ENCODE assay signal across 8 mouse cellular contexts in the genomic region with DNA sequence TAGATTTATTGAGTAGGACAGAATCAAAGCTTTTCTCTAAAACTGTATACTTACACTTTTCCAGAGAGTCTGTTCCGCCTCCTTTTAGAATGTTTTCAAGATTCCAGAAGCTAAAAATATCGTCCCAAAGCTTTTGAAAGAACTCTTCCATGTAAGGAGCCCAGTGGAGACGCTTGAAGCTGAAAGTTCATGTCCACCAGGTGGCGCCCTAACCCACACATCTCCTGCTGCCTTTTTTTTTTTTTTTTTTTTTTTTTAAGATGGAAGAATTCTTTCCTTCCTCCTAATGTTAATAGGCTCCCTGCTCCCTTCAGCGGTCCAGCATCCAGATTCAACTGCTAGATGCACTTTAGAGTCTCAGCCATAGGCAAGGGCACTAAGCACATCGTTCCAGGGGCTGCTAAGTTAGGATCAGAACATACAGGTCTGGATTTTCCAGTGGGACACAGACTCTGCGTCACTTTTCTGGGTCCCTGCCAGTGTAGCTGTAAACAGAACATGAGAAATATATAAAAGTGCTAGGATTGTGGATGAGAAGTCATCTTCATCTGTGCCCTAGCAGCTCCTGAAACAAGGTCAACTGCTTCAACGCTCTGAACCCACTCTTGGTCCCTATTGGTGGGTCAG. TPM values are rescaled to one million over a fixed set of nuclear protein-coding genes. Genes with fewer than 3 reads are reported as not detected.
DNase-seq lines count a peak whose midpoint lies in the region; ATAC-seq and TF ChIP-seq lines count a peak whose summit lies in the region.

No protein-coding gene starts in this region.

- H3K4me3 ChIP-seq in forebrain, postnatal 0 days (ENCODE audit: low read depth, low read length): no peak overlapping the region
- no peak overlapping the region for H3K4me3 ChIP-seq in forebrain, embryonic 16.5 days (replicated peaks; ENCODE audit: low read length)
- no peak overlapping the region for H3K4me3 ChIP-seq in heart, embryonic 16.5 days (ENCODE audit: low read length)

- H3K4me1 ChIP-seq in forebrain, postnatal 0 days (ENCODE audit: insufficient read depth): no peaks in the 10 kb centered on the region
- peaks cover 10% of the 10 kb centered on the region; the same call in 1 of the 2 replicates for H3K4me1 ChIP-seq in forebrain, embryonic 16.5 days (replicated peaks; ENCODE audit: control insufficient read depth, insufficient read depth, low read length)
- H3K4me1 ChIP-seq in heart, embryonic 16.5 days (ENCODE audit: control insufficient read depth, insufficient read depth, low read length): peaks cover 22% of the 10 kb centered on the region

- no peaks in the 10 kb centered on the region for H3K27me3 ChIP-seq in forebrain, postnatal 0 days (ENCODE audit: insufficient read depth, low read length)
- peaks cover 10% of the 10 kb centered on the region for H3K27me3 ChIP-seq in forebrain, embryonic 16.5 days (replicated peaks; ENCODE audit: control insufficient read depth, insufficient read depth, low read length)
- no peaks in the 10 kb centered on the region for H3K27me3 ChIP-seq in heart, embryonic 16.5 days (ENCODE audit: control insufficient read depth, insufficient read depth, low read length)

- peak; percentile 92 for DNase-seq in forebrain, postnatal 0 days
- peak; percentile 82 for DNase-seq in adrenal gland, adult 2 months
- peak; percentile 84 for DNase-seq in embryo, embryonic 11.5 days (ENCODE audit: low read depth, low spot score)
- peak; percentile 60 to 78 for DNase-seq in left cerebral cortex, adult 8-10 months (ENCODE audit: low spot score in 2 of 2)
- DNase-seq in natural killer cell, adult 2 months (ENCODE audit: low spot score in 2 of 2): peak; percentile 70 to 80
- DNase-seq in telencephalon, adult 2 months (ENCODE audit: low read depth, low spot score): peak; percentile 90

- no peak overlapping the region for H3K27ac ChIP-seq in forebrain, postnatal 0 days (ENCODE audit: low read depth, low read length)
- no peak overlapping the region for H3K27ac ChIP-seq in forebrain, embryonic 16.5 days (ENCODE audit: low read length)
- H3K27ac ChIP-seq in heart, embryonic 16.5 days (ENCODE audit: low read length): peak overlapping the region; percentile 45; the same call in 1 of the 2 replicates

- H3K9me3 ChIP-seq in forebrain, postnatal 0 days (ENCODE audit: low read length): no peaks in the 10 kb centered on the region
- no peaks in the 10 kb centered on the region for H3K9me3 ChIP-seq in forebrain, embryonic 16.5 days (ENCODE audit: control insufficient read depth, low read length)
- H3K9me3 ChIP-seq in heart, embryonic 16.5 days (replicated peaks; ENCODE audit: control insufficient read depth, low read length): no peaks in the 10 kb centered on the region

- peak; percentile 5; the same call in 1 of the 2 replicates for ATAC-seq in forebrain, postnatal 0 days
- no peak for ATAC-seq in forebrain, embryonic 16.5 days
- no peak for ATAC-seq in heart, embryonic 16.5 days (replicated peaks; ENCODE audit: extremely low read depth, insufficient read depth, low FRiP score)

- 26% methylated on average over 8 of the region's 8 CpGs for WGBS in forebrain, postnatal 0 days
- WGBS in forebrain, embryonic 16.5 days: 28% methylated on average over 8 of the region's 8 CpGs
- WGBS in heart, embryonic 16.5 days: 29% methylated on average over 8 of the region's 8 CpGs

- peak; percentile 80 for TF ChIP-seq CTCF in forebrain, postnatal 0 days (IDR thresholded peaks at IDR 0.05; ENCODE audit: low read depth)

- H3K4me2 ChIP-seq in forebrain, postnatal 0 days (ENCODE audit: low read depth): no peak overlapping the region
- H3K4me2 ChIP-seq in forebrain, embryonic 16.5 days (ENCODE audit: low read length): no peak overlapping the region
- H3K4me2 ChIP-seq in heart, embryonic 16.5 days (ENCODE audit: low read depth, low read length): no peak overlapping the region

- no peaks in the 10 kb centered on the region for H3K36me3 ChIP-seq in forebrain, postnatal 0 days (ENCODE audit: insufficient read depth)
- H3K36me3 ChIP-seq in forebrain, embryonic 16.5 days (ENCODE audit: control insufficient read depth, insufficient read depth): no peaks in the 10 kb centered on the region
- H3K36me3 ChIP-seq in heart, embryonic 16.5 days (ENCODE audit: control insufficient read depth, insufficient read depth): no peaks in the 10 kb centered on the region

- no peak overlapping the region for H3K9ac ChIP-seq in forebrain, postnatal 0 days
- no peak overlapping the region for H3K9ac ChIP-seq in forebrain, embryonic 16.5 days (replicated peaks; ENCODE audit: low read depth, low read length)
- H3K9ac ChIP-seq in heart, embryonic 16.5 days (ENCODE audit: low read length): no peak overlapping the region

RNA-seq across cellular contexts. Expression of a gene that starts 2.5 kb away (rescaled TPM):
- 8.2 and 11.9 TPM in 2 replicates for total RNA-seq in forebrain, postnatal 0 days (2014; rRNA removed)
- 2.9 and 4.3 TPM in 2 replicates for polyA plus RNA-seq in forebrain, postnatal 0 days (2015; fragmentation: Nextera tagmentation; extraction: Ambion mirVana)
- 1.5 and 2.0 TPM in 2 replicates for polyA plus RNA-seq in forebrain, embryonic 16.5 days (2015; fragmentation: Nextera tagmentation; extraction: Ambion mirVana)
- 10 to 100 TPM; 30.0 to 56.7 TPM for total RNA-seq in adrenal gland, adult 2 months (2021)
- 76.2 and 87.1 TPM in 2 replicates for polyA plus RNA-seq in adrenal gland, adult 2 months (2012; rRNA removed)
- polyA plus RNA-seq in heart, embryonic 16.5 days (2015; fragmentation: Nextera tagmentation; extraction: Ambion mirVana): 7.3 TPM in 2 replicates
- total RNA-seq in left cerebral cortex, adult 8-10 months (2022): 10 to 100 TPM in 1 of 4 experiments, 1 to 10 TPM in 3; 8.7 to 10.2 (median 9.0) TPM

RNA-seq across cellular contexts. Expression of a gene that starts 15.8 kb away (rescaled TPM):
- total RNA-seq in forebrain, postnatal 0 days (2014; rRNA removed): 9.5 and 17.5 TPM in 2 replicates
- polyA plus RNA-seq in forebrain, postnatal 0 days (2015; fragmentation: Nextera tagmentation; extraction: Ambion mirVana): 14.3 and 15.4 TPM in 2 replicates
- 7.4 and 7.5 TPM in 2 replicates for polyA plus RNA-seq in forebrain, embryonic 16.5 days (2015; fragmentation: Nextera tagmentation; extraction: Ambion mirVana)
- 100 to 1,000 TPM in 1 of 2 experiments, 10 to 100 TPM in 1; 78.6 to 101 TPM for total RNA-seq in adrenal gland, adult 2 months (2021)
- 82.3 and 112 TPM in 2 replicates for polyA plus RNA-seq in adrenal gland, adult 2 months (2012; rRNA removed)
- 33.4 and 37.2 TPM in 2 replicates for polyA plus RNA-seq in heart, embryonic 16.5 days (2015; fragmentation: Nextera tagmentation; extraction: Ambion mirVana)
- total RNA-seq in left cerebral cortex, adult 8-10 months (2022): 10 to 100 TPM; 28.3 to 30.5 (median 29.8) TPM

RNA-seq across cellular contexts. Expression of a gene that starts 19.1 kb away (rescaled TPM):
- total RNA-seq in forebrain, postnatal 0 days (2014; rRNA removed): 70.8 and 94.4 TPM in 2 replicates
- 32.4 and 44.1 TPM in 2 replicates for polyA plus RNA-seq in forebrain, postnatal 0 days (2015; fragmentation: Nextera tagmentation; extraction: Ambion mirVana)
- 65.4 and 78.7 TPM in 2 replicates for polyA plus RNA-seq in forebrain, embryonic 16.5 days (2015; fragmentation: Nextera tagmentation; extraction: Ambion mirVana)
- total RNA-seq in adrenal gland, adult 2 months (2021): 10 to 100 TPM; 43.6 to 47.9 TPM
- polyA plus RNA-seq in adrenal gland, adult 2 months (2012; rRNA removed): 37.6 and 49.2 TPM in 2 replicates
- polyA plus RNA-seq in heart, embryonic 16.5 days (2015; fragmentation: Nextera tagmentation; extraction: Ambion mirVana): 22.8 and 25.1 TPM in 2 replicates
- 100 to 1,000 TPM in 1 of 4 experiments, 10 to 100 TPM in 3; 78.2 to 101 (median 83.5) TPM for total RNA-seq in left cerebral cortex, adult 8-10 months (2022)

RNA-seq across cellular contexts. Expression of a gene that starts 54.4 kb away (rescaled TPM):
- total RNA-seq in forebrain, postnatal 0 days (2014; rRNA removed): 13.7 and 16.3 TPM in 2 replicates
- polyA plus RNA-seq in forebrain, postnatal 0 days (2015; fragmentation: Nextera tagmentation; extraction: Ambion mirVana): 29.7 and 34.1 TPM in 2 replicates
- polyA plus RNA-seq in forebrain, embryonic 16.5 days (2015; fragmentation: Nextera tagmentation; extraction: Ambion mirVana): 28.8 and 31.9 TPM in 2 replicates
- total RNA-seq in adrenal gland, adult 2 months (2021): 10 to 100 TPM; 62.3 to 69.9 TPM
- polyA plus RNA-seq in adrenal gland, adult 2 months (2012; rRNA removed): 43.7 and 44.5 TPM in 2 replicates
- 8.5 and 14.3 TPM in 2 replicates for polyA plus RNA-seq in heart, embryonic 16.5 days (2015; fragmentation: Nextera tagmentation; extraction: Ambion mirVana)
- total RNA-seq in left cerebral cortex, adult 8-10 months (2022): 10 to 100 TPM; 64.0 to 69.1 (median 66.9) TPM

RNA-seq across cellular contexts. Expression of a gene that starts 57.4 kb away (rescaled TPM):
- total RNA-seq in forebrain, postnatal 0 days (2014; rRNA removed): 1.8 and 3.7 TPM in 2 replicates
- polyA plus RNA-seq in forebrain, postnatal 0 days (2015; fragmentation: Nextera tagmentation; extraction: Ambion mirVana): 2.7 and 3.4 TPM in 2 replicates
- polyA plus RNA-seq in forebrain, embryonic 16.5 days (2015; fragmentation: Nextera tagmentation; extraction: Ambion mirVana): 1.2 and 1.5 TPM in 2 replicates
- 1 to 10 TPM; 2.7 to 3.9 TPM for total RNA-seq in adrenal gland, adult 2 months (2021)
- polyA plus RNA-seq in adrenal gland, adult 2 months (2012; rRNA removed): 11.5 and 22.6 TPM in 2 replicates
- polyA plus RNA-seq in heart, embryonic 16.5 days (2015; fragmentation: Nextera tagmentation; extraction: Ambion mirVana): 3.1 and 3.5 TPM in 2 replicates
- 1 to 10 TPM; 1.9 to 4.1 (median 2.6) TPM for total RNA-seq in left cerebral cortex, adult 8-10 months (2022)
